Comparison of ENCODE assay signal across 16 mouse cellular contexts in genomic region chr17:10369961-10370659, GRCm38 (mm10). TPM values are rescaled to one million over a fixed set of nuclear protein-coding genes. Genes with fewer than 3 reads are reported as not detected.
DNase-seq lines count a peak whose midpoint lies in the region; ATAC-seq and TF ChIP-seq lines count a peak whose summit lies in the region.
"Had no signal": no experiment of that assay in that cellular context is flagged by ENCODE, and none has a peak within 500 bp of the region (broad histone marks: within the 10 kb centered on the region; RNA-seq: fewer than 3 reads in every experiment).

No protein-coding gene starts in this region.

- 0 out of 2 replicates have a peak, but pooled peaks have one; percentile 39 for TF ChIP-seq EP300 in heart, adult 2 months (IDR thresholded peaks at IDR 0.05; ENCODE audit: insufficient read depth, low read depth, low read length)
- TF ChIP-seq EP300 in stomach, postnatal 0 days (optimal IDR thresholded peaks at IDR 0.05) = no peak

- H3K36me3 ChIP-seq in heart, adult 2 months (ENCODE audit: control insufficient read depth, insufficient read depth, low read length) = peaks cover 7% of the 10 kb centered on the region
- H3K36me3 ChIP-seq in lung, embryonic 15.5 days = no peaks in the 10 kb centered on the region
- H3K36me3 ChIP-seq in heart, embryonic 14.5 days (ENCODE audit: control insufficient read depth, insufficient read depth, low read length) = no peaks in the 10 kb centered on the region
- H3K36me3 ChIP-seq in stomach, postnatal 0 days (ENCODE audit: control insufficient read depth, insufficient read depth, low read length) = no peaks in the 10 kb centered on the region
- no peaks in the 10 kb centered on the region for H3K36me3 ChIP-seq in kidney, adult 2 months (ENCODE audit: control insufficient read depth, insufficient read depth, low read length)
- H3K36me3 ChIP-seq: embryonic facial prominence, embryonic 13.5 days; forebrain, embryonic 12.5 days; hindbrain, embryonic 13.5 days; midbrain, embryonic 12.5 days had no signal

- no peak for TF ChIP-seq CTCF in heart, adult 2 months (IDR thresholded peaks at IDR 0.05)
- TF ChIP-seq CTCF in stomach, postnatal 0 days (IDR thresholded peaks at IDR 0.05; ENCODE audit: low read depth) = no peak
- TF ChIP-seq CTCF in kidney, adult 2 months (conservative IDR thresholded peaks at IDR 0.05; ENCODE audit: insufficient read depth, insufficient read length, low read depth, low read length) = no peak

- H3K27ac ChIP-seq in heart, adult 2 months = peak overlapping the region; percentile 59
- no peak overlapping the region; the same call in 1 of the 2 replicates for H3K27ac ChIP-seq in lung, embryonic 15.5 days
- H3K27ac ChIP-seq in heart, embryonic 14.5 days (replicated peaks in 1 of 2; ENCODE audit: control insufficient read depth in 1 of 2, insufficient read depth in 1 of 2, low read depth in 2 of 2, low read length in 2 of 2) = peak overlapping the region; percentile 72 to 90
- H3K27ac ChIP-seq in stomach, postnatal 0 days (replicated peaks) = 0 out of 2 replicates have a peak overlapping the region, but pooled peaks have one; percentile 8
- H3K27ac ChIP-seq in kidney, adult 2 months (ENCODE audit: insufficient read depth, low read depth, low read length) = no peak overlapping the region
- H3K27ac ChIP-seq: embryonic facial prominence, embryonic 13.5 days; forebrain, embryonic 12.5 days; hindbrain, embryonic 13.5 days; left cerebral cortex, adult 2 months; midbrain, embryonic 12.5 days had no signal

- TF ChIP-seq POLR2A in heart, adult 2 months (IDR thresholded peaks at IDR 0.05; ENCODE audit: insufficient read depth, low read depth, low read length) = 0 out of 2 replicates have a peak, but pooled peaks have one; percentile 33
- no peak for TF ChIP-seq POLR2A in kidney, adult 2 months (IDR thresholded peaks at IDR 0.05; ENCODE audit: low read depth, low read length)

- H3K4me2 ChIP-seq in lung, embryonic 15.5 days = no peak overlapping the region
- peak overlapping the region; percentile 27; the same call in 1 of the 2 replicates for H3K4me2 ChIP-seq in heart, embryonic 14.5 days (ENCODE audit: low read length)
- H3K4me2 ChIP-seq in stomach, postnatal 0 days (replicated peaks; ENCODE audit: low read depth) = no peak overlapping the region
- H3K4me2 ChIP-seq: embryonic facial prominence, embryonic 13.5 days; forebrain, embryonic 12.5 days; hindbrain, embryonic 13.5 days; midbrain, embryonic 12.5 days had no signal

- H3K4me1 ChIP-seq in heart, adult 2 months (ENCODE audit: control insufficient read depth, insufficient read depth, low read length) = peaks cover 27% of the 10 kb centered on the region
- H3K4me1 ChIP-seq in lung, embryonic 15.5 days = peaks cover 51% of the 10 kb centered on the region
- peaks cover 59 to 77% of the 10 kb centered on the region in 2 experiments for H3K4me1 ChIP-seq in heart, embryonic 14.5 days (ENCODE audit: control insufficient read depth in 2 of 2, insufficient read depth in 2 of 2, low read length in 2 of 2)
- no peaks in the 10 kb centered on the region for H3K4me1 ChIP-seq in stomach, postnatal 0 days (replicated peaks; ENCODE audit: control insufficient read depth, insufficient read depth)
- H3K4me1 ChIP-seq in kidney, adult 2 months (ENCODE audit: control insufficient read depth, insufficient read depth, low read length) = no peaks in the 10 kb centered on the region

- H3K4me3 ChIP-seq in heart, adult 2 months = no peak overlapping the region
- no peak overlapping the region for H3K4me3 ChIP-seq in lung, embryonic 15.5 days
- no peak overlapping the region for H3K4me3 ChIP-seq in heart, embryonic 14.5 days (ENCODE audit: control insufficient read depth in 1 of 2, insufficient read depth in 1 of 2, low read depth in 1 of 2, low read length in 2 of 2)
- no peak overlapping the region for H3K4me3 ChIP-seq in stomach, postnatal 0 days (ENCODE audit: low read depth, low read length)
- H3K4me3 ChIP-seq in kidney, adult 2 months (ENCODE audit: insufficient read depth, low read depth, low read length) = no peak overlapping the region
- H3K4me3 ChIP-seq: embryonic facial prominence, embryonic 13.5 days; forebrain, embryonic 12.5 days; hindbrain, embryonic 13.5 days; left cerebral cortex, adult 2 months; midbrain, embryonic 12.5 days had no signal

- DNase-seq in heart, adult 2 months = peak in 1 of 2 experiments; percentile 36
- DNase-seq in heart, postnatal 14 days = no peak
- DNase-seq in lung, postnatal 25 days (ENCODE audit: low spot score) = no peak
- DNase-seq in stomach, postnatal 0 days (ENCODE audit: low spot score) = no peak
- no peak for DNase-seq in frontal cortex, postnatal 14 days (ENCODE audit: low spot score in 2 of 2)
- no peak for DNase-seq in kidney, adult 2 months
- DNase-seq: cerebellum, postnatal 36 days; kidney, adult 18-20 months had no signal

- H3K9ac ChIP-seq in heart, adult 2 months (ENCODE audit: low read depth, low read length) = peak overlapping the region; percentile 49
- no peak overlapping the region for H3K9ac ChIP-seq in lung, embryonic 15.5 days
- H3K9ac ChIP-seq in heart, embryonic 14.5 days (ENCODE audit: low read length) = peak overlapping the region; percentile 27; the same call in 1 of the 2 replicates
- H3K9ac ChIP-seq in stomach, postnatal 0 days (ENCODE audit: low read length) = no peak overlapping the region
- H3K9ac ChIP-seq: embryonic facial prominence, embryonic 13.5 days; forebrain, embryonic 12.5 days; midbrain, embryonic 12.5 days had no signal

- intact Hi-C loops in heart, adult 2 months (cut with DNase I) = loop anchor here (5.0 kb wide), 3 partner anchors 33 to 122 kb away; no protein-coding TSS in a partner anchor
- intact Hi-C loops in heart, postnatal 14 days (cut with DNase I) = loop anchor here (2.0 to 5.0 kb wide), 2 partner anchors 19 to 48 kb away; no protein-coding TSS in a partner anchor

- peak; percentile 30; the same call in 1 of the 2 replicates for ATAC-seq in lung, embryonic 15.5 days (ENCODE audit: borderline replicate concordance, extremely low read depth, low FRiP score, low TSS enrichment)
- ATAC-seq in heart, embryonic 14.5 days (ENCODE audit: insufficient number of reproducible peaks, insufficient read depth, low FRiP score, low read depth) = no peak; the same call in 1 of the 2 replicates
- no peak for ATAC-seq in stomach, postnatal 0 days (ENCODE audit: low FRiP score, low TSS enrichment)
- ATAC-seq: CD4-positive, CD25-positive, alpha-beta regulatory T cell, adult 4 months had no signal

- no peaks in the 10 kb centered on the region for H3K27me3 ChIP-seq in heart, adult 2 months (ENCODE audit: control insufficient read depth, insufficient read depth, low read length)
- H3K27me3 ChIP-seq in lung, embryonic 15.5 days = no peaks in the 10 kb centered on the region
- no peaks in the 10 kb centered on the region for H3K27me3 ChIP-seq in heart, embryonic 14.5 days (ENCODE audit: control insufficient read depth, insufficient read depth, low read length)
- no peaks in the 10 kb centered on the region for H3K27me3 ChIP-seq in stomach, postnatal 0 days (ENCODE audit: control insufficient read depth, insufficient read depth, low read length)
- no peaks in the 10 kb centered on the region for H3K27me3 ChIP-seq in kidney, adult 2 months (replicated peaks; ENCODE audit: control insufficient read depth, insufficient read depth, low read length)
- H3K27me3 ChIP-seq: embryonic facial prominence, embryonic 13.5 days; forebrain, embryonic 12.5 days; hindbrain, embryonic 13.5 days; midbrain, embryonic 12.5 days had no signal

- 55% methylated on average over 13 of the region's 13 CpGs for WGBS in heart, adult 2 months
- WGBS in lung, embryonic 15.5 days = 76% methylated on average over 13 of the region's 13 CpGs
- WGBS in heart, embryonic 14.5 days = 70% methylated on average over 13 of the region's 13 CpGs
- WGBS in stomach, postnatal 0 days = 71% methylated on average over 13 of the region's 13 CpGs
- 85% methylated on average over 13 of the region's 13 CpGs for WGBS in kidney, adult 2 months

- no peaks in the 10 kb centered on the region for H3K9me3 ChIP-seq in lung, embryonic 15.5 days
- H3K9me3 ChIP-seq in heart, embryonic 14.5 days (ENCODE audit: control insufficient read depth, low read length) = no peaks in the 10 kb centered on the region
- H3K9me3 ChIP-seq in stomach, postnatal 0 days (ENCODE audit: control insufficient read depth, low read length) = no peaks in the 10 kb centered on the region
- H3K9me3 ChIP-seq: embryonic facial prominence, embryonic 13.5 days; hindbrain, embryonic 13.5 days; midbrain, embryonic 12.5 days had no signal

- no peaks in the 10 kb centered on the region for H3K79me2 ChIP-seq in heart, adult 2 months (replicated peaks; ENCODE audit: control insufficient read depth, insufficient read depth, low read length)

RNA-seq across cellular contexts. Expression of gene Qk, which starts 50.5 kb away (rescaled TPM):
- 100 to 1,000 TPM; 469 to 514 TPM for total RNA-seq in heart, adult 2 months (2021)
- 342 and 549 TPM in 2 replicates for polyA plus RNA-seq in heart, adult 2 months (2012; rRNA removed)
- total RNA-seq in heart, postnatal 14 days (2021) = 100 to 1,000 TPM; 417 to 428 TPM
- 28.5 and 33.3 TPM in 2 replicates for polyA plus RNA-seq in lung, embryonic 15.5 days (2015; fragmentation: Nextera tagmentation; extraction: Ambion mirVana)
- polyA plus RNA-seq in heart, embryonic 14.5 days (2014; fragmentation: Nextera tagmentation; extraction: Ambion mirVana) = 71.8 and 76.2 TPM in 2 replicates
- 9.7 and 9.8 TPM in 2 replicates for polyA plus RNA-seq in stomach, postnatal 0 days (2015; fragmentation: Nextera tagmentation; extraction: Ambion mirVana)
- 115 and 121 TPM in 2 replicates for polyA plus RNA-seq in kidney, adult 2 months (2012; rRNA removed)

Comparison
In these comparisons a context has a peak if more than half of its experiments do, and no peak if none do; other contexts are left out.
1. H3K27ac ChIP-seq: peak in heart, adult 2 months (single experiment), heart, embryonic 14.5 days (2 of 2) and stomach, postnatal 0 days (single experiment); none in lung, embryonic 15.5 days (single experiment) and kidney, adult 2 months (single experiment).
2. H3K9ac ChIP-seq: peak in heart, adult 2 months (single experiment) and heart, embryonic 14.5 days (single experiment); none in lung, embryonic 15.5 days (single experiment) and stomach, postnatal 0 days (single experiment).